Comparison of ENCODE assay signal across 20 mouse cellular contexts in the genomic region with DNA sequence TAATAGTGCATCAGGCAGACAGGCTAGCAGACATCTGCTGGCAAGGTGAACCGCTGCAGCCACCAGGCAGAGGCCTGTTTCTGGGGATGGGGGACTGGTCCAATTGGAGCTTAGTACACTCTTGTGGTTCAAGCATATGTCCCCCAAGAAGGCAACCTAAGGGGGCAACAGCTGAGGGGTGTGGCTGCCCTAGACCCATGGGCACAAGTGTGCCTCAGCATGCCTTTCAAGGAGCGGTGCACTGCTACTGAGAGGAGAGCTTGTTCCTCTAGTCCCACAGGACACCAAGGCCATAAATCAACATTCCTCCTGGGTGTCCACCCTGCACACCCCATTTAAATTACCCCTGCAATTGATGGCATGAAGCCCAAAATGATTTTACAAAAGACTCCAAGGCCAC.
"Had no signal": no experiment of that assay in that cellular context is flagged by ENCODE, and none has a peak within 500 bp of the region (broad histone marks: within the 10 kb centered on the region; RNA-seq: fewer than 3 reads in every experiment).

No protein-coding gene starts in this region.

- H3K27me3 ChIP-seq: lung, embryonic 15.5 days; neural tube, embryonic 13.5 days; neural tube, embryonic 15.5 days had no signal

- H3K27ac ChIP-seq: lung, embryonic 15.5 days; macrophage; neural tube, embryonic 13.5 days; neural tube, embryonic 15.5 days had no signal

- DNase-seq: liver, postnatal 0 days; lung, adult 2 months; lung, postnatal 14 days; lung, postnatal 36 days; midbrain, embryonic 14.5 days; retina, postnatal 1 day; right cerebral cortex, adult 18-20 months; right cerebral cortex, postnatal 25 days; right cerebral cortex, postnatal 4 days; spleen, adult 18-20 months; thymus, adult 18-20 months; thymus, postnatal 14 days; thymus, postnatal 36 days had no signal

- H3K4me1 ChIP-seq: lung, embryonic 15.5 days; neural tube, embryonic 15.5 days had no signal

- ATAC-seq: liver, postnatal 0 days; lung, postnatal 0 days had no signal

- H3K9me3 ChIP-seq: lung, embryonic 15.5 days; megakaryocyte, embryonic 14.5 days; neural tube, embryonic 13.5 days; neural tube, embryonic 15.5 days had no signal

- H3K9ac ChIP-seq: liver, postnatal 0 days; lung, embryonic 15.5 days; neural tube, embryonic 13.5 days; neural tube, embryonic 15.5 days had no signal

- H3K4me2 ChIP-seq: lung, embryonic 15.5 days; midbrain, embryonic 11.5 days; neural tube, embryonic 13.5 days; neural tube, embryonic 15.5 days had no signal

- H3K4me3 ChIP-seq: lung, embryonic 15.5 days; megakaryocyte, embryonic 14.5 days; neural tube, embryonic 13.5 days; neural tube, embryonic 15.5 days had no signal
